Mouse (Mus musculus): ENCODE measurements at regions not wholly inside any gene's neighbourhood (a gene's known extent, or its start where the extent isn't known, plus 50 kb on each side); places are given as distances from the start of the nearest gene placed in this dataset.

DNA sequence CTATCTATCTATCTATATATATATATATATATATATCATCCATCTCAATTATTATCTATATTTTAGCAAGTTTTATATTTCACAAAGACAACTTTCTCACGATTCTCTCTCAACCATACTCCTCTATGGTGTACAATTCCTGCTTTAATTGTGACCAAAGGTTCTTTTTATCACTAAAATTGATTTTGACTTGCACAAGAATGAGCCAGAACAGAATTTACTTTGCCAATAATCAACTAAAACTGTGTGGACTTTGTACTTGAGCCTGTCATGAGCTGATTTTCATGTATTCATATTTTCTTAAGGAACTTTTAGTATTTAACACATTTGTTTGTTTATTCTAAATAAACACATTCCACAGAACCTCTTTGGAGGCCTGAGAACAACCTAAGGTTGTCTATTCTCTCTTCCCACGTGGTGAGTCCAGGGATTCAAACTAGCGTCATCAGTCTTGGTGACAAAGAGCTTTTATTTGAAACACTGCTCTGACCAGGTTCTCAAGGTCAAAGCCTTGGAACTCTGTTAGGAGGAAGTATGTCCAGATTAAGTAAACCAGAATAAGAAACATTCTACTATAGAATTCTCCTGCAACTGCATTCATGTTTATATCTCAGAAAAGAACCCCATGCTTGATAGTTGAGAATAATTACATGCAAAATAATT, 207.7 kb downstream of the Gm11146 start:
- no peak for DNase-seq

DNA sequence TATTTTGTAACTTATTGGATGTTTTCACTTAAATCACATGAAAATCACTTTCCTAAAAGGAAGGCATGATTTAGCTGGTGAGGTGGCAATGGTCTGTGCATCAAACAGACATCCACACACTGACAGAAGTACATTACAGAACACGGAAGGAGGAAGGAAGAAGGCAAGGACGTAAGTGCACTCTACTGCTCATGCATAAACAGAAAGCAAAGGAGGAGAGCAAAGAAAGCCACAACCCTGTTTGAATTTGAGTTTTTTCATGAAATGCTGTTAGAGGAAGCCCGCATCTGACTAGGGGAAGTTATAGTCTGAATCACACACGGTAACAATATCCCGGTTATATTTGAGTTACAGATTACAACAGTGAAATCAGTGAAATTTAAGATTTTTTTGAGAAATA, 208.4 kb downstream of the Gm11146 start:
- no peak for DNase-seq

DNA sequence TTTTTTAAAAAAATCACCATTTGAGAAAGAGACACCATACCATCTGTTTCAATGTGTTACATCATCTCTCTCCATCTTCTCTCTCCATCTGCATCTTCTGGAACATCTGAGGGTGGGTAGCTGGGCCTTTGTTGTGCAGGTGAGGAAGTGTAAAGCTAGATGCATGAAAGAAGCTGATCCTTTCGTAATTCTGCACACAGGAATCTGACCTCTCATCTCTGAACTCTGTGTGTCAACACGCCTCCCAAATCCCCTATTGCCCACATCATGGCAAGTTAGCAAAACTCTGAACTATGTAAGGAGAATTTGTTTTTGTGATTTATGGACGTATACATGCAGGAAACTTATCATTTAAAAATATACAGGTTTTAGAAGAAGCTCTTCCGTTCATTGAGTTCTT, 209.7 kb downstream of the Gm11146 start:
- DNase-seq: no peak

DNA sequence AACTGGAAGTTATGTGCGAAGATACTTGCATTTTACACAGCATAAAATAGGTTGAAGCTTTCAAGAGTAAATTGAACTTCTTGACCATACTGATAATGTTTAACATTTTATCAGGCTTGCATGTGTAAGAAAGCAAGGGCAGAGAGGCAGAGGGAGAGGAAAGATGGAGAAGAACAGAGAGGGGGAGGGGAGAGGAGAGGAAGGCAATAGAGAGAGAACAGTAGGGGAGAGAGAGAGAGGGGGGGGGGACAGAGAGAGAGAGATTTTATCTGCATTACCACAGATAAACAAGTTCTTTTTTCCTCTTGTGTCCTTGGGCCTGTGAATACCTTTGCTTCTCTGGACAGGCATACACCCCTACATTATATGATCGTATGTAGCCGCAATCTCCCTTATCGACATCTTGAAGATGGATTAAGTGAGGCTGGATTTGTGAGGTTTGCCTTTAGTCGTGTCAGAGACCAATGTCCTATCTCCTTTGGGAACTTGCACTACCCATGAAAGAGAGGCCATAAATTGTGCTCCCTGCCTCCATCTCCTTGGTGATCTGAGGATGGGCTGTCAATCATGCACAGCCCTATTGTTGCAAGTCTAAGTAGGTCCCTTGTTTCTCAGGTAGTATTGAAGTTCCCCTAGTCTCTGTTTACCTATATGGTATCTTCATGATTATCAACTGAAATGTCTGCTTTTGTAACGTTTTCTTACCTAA, 217.7 kb downstream of the Gm11146 start:
- DNase-seq: no peak

DNA sequence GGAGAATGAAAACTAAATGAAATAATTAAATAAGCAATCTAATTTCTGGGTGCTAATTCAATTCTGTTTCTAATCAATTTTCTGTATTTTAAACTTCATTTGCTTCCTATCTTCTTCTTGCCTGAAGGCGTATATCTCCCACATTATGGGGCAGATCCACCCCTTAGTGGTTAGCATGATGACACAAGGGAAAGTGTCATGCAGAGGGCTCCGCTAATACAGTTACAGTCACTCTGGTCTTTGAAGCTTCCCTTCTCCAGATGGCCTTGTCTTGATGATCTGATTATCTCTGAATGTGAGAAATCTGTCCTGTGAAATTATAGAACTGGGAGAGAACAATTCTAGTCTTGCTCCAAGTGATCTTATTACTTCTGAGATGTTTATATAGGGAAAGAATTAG, 219.1 kb downstream of the Gm11146 start:
- no peak for DNase-seq

DNA sequence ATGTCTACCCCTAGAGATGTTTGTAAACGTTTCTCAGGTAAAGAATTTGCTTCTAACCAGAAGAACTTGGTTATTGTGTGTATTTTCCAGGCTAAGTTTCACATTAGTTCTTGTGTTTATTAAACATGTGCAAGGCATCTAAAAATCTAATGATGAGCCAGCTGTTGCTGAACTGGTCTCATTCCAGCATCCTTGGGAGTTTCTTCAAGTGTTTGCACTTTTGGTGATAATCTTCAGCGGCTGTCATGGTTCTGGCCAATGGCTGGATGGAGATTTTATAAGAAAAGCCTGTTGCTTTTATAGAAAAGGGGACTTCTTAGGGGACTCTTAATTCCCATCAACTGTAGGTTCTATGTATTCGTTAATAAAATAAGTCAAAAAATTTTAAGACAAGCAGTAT, 229.1 kb downstream of the Gm11146 start:
- no peak for DNase-seq

DNA sequence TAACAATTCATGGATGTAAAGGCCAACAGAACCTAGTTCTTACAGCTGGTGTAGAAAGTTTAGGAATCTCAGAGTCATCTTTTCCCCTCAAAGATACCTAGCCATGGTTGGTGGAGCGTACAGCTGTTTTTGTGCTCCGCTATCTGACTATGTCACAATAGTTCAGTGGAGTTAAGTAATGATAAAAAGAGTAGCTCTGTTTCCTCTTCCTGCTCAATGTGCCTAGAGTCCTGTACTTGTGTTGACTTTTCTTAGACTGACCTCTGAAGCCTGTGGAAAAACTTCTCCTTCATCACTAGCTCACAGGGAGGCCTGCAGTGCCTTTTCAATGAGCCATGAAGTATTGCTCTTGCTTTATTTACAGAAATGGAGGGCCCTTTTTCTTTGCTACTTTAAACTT, 232.1 kb downstream of the Gm11146 start:
- no peak for DNase-seq

DNA sequence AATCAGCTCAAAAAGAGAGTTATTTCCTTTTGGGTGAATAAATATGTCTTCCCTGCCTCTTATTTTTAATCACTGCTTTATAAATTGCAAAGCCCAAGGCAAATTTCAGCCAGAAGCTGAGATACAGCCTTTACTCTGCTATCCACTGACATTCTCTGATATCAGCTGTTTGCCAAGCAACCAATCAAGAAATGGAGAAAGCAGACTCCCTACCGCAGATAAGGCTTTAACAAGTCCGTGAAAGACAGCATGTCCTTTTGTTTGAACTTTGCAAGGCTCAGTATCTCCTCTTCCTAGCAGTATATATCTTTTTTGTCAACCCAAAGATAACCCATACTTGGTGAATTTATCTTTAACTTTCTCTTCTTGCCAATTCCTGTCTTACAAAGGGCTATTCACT, 236.6 kb downstream of the Gm11146 start:
- no peak for DNase-seq

DNA sequence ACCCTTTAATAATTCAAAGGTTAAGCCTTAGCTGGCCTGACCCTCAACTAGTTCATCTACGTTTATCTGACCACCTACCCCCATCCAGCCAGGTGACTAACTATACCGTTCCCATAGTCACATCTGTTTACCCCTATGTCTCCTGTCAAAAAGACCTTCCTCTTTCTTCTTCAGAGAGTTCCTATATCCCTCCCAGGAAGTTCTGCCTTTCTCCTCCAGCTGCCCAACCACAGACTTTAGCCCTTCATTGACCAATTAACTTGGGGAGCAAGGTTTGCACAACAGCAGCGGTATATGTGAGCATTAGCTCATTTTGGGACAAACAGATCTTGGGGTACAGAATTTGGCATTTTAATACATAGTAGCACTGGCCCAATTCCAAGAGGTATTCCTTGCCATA, 237.5 kb downstream of the Gm11146 start:
- no peak for DNase-seq

- DNase-seq: no peak
These were observed 242.7 kb downstream of the Gm11146 start for GRCm38 (mm10) chr16:77359190-77359589.

- no peak for DNase-seq
These were observed 246.6 kb downstream of the Gm11146 start for GRCm38 (mm10) chr16:77355260-77355659.

DNA sequence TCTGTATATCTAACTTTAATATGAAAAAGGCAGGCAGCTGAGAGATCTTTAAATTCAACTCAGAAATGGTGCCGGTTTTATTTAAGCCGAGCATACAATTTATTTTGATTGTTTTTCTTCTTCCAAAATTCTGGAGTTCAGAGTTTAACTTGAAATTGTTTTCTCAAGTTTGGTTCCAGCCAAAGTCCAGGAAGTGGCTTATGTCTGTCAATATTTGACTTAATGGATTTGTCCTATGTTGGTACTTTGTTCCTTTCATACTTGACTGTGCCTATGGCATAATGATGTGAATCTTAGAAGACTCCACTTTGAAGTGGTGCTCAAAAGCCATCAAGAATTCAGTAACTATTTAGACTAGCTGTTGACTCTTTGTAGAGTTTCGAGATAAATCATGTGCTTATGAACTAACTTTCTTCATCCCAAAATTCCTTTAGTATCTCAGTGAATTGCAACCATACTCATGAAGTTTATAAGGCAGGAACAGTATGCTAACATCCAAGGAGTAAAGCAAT, 247.6 kb downstream of the Gm11146 start:
- DNase-seq: no peak

DNA sequence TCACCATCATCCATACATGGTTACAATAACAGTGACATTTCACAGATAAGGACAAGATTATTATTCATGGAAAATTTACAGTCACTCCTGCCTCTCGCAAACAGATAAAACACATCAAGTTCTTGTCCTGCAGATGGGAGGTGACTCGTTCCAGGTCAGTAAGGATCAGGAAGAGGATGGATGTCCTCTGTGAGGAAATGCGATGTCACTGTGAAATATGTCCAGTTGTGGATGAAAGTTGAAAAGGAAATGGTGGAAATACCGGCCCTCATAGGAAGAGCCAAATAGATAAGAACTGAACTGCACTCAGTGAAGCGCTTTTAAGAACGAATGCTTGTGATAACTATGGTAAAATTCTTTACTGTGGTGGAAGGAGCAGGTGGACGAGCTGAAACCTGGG, 255.8 kb downstream of the Gm11146 start:
- DNase-seq: no peak

DNA sequence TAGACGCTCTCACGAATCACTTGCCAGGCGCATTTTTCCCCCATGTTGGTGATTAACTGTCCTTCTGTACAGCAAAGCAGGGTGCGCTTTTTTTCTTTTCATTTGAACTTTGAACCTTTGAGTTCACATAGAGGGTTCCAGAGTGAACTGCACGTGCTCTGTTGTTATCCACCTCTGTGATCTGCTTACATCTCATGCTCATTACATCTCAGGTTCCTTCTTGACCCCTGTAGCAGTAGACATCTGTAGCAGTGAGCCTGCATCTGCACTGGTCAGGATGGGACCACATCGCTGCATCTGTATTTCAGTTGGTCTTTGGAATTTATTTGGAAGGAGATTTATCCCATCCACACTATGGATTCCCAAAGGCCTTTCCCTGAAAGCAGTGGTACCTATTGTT, 269.6 kb downstream of the Gm11146 start:
- DNase-seq: no peak

DNA sequence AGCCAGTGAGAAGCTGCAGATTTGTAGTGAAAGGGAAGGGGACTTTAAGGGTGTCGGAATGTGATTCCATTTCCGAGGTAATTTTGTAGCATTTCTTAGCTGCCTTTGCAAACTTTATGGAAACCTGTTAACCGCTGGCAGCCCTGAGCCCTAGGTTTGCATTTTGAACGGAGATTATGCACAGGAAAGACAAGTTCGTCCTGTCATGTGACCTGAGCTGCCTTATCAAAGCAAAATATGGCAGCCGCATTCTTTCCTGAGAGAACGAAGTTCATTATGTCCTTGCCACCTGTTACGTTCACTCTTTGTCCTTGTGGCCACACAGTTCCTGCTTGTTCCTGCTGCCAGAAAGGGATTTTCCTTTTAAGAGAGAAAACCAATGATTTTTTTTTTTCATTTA, 270.9 kb downstream of the Gm11146 start:
- no peak for DNase-seq

- DNase-seq: no peak
These were observed 272.0 kb downstream of the Gm11146 start for GRCm38 (mm10) chr16:77329711-77330530.

GRCm38 (mm10) chr16:77329160-77329691, 272.7 kb downstream of the Gm11146 start:
- DNase-seq: peak; percentile 28

DNA sequence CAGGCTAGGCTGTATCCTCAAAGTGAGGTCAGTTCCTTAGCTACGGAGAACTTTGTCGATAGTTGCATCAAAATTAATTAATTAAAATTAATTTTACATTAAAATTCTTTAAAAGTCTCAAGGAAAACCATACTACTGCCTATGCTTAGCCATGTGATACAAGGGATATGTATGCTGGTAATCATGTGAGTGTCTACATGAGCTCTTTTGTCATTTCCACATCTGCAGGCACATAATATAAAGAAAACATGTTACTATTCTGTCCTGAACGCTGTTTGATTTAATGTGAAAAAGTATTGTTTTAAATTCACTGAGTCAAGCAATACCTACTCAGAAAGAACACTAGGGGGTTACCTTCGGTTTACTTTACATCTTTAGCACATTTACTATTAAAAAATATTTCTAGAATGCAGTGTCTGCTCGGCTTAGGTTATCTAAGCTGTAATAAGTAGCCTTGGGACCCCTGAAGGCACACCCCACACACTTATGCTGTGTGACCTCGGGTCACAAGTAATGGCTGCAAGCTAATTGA, 273.2 kb downstream of the Gm11146 start:
- DNase-seq: no peak

DNA sequence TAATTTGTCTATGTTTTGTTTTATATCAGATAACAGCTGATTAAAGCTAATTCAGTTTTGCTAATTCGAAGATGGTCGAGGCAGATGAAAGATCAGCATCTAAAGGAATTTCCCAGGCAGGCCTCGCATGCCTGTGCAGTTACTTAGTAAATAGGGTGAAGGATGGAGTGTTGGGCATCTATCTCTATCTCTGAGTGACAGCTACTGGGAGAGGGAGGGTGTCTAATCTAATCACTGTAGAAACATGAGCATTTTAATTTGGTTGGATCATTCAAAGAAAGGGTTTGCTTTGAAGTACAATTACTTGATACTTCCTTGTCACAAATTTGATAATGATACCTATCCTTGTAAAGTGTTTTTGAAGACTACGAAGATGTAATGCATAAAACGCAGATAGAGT, 273.8 kb downstream of the Gm11146 start:
- DNase-seq: no peak

DNA sequence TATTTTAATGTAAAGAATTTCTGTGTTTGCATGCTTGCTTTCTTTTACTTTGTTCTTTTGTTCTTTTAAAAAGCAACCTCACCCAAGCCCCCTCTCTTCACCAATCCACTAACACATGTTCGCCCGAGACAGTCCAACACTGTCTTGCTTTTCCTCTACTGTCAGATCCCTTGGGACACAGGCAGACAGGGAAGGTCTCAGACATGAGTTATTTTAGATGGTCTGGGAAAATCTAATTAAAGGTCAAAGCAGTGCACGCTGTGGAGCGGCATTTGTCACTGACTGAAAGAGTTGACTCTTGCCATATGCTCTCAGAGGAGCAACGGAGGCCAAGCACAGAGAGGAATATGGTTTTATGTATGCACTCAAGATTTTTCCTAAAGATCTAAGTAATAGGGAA, 279.6 kb downstream of the Gm11146 start:
- DNase-seq: no peak

DNA sequence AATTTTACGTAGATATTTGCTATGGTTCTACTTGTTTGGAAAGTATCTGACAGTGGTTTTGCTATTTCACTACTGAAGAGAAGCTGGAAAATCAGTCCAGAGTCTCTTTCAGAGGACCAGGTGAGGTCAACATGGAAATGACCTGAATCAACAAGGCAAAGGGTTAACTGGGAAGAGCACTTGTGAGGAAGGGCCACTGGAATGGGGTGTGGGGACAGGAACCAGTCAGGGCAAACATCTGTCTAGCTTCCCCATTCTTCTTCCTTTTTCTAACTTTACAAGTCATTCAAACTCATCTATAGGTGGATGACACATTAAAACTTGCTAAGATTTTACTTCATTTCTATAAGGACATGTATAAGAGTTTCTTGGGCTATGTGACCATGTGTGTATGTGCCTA, 283.7 kb downstream of the Gm11146 start:
- no peak for DNase-seq

- DNase-seq: no peak
These were observed 286.5 kb downstream of the Gm11146 start for GRCm38 (mm10) chr16:77315354-77315753.

- DNase-seq: no peak
These were observed 288.7 kb downstream of the Gm11146 start for GRCm38 (mm10) chr16:77313195-77313594.

Data from right cerebral cortex, adult 18-20 months (tissue).